Mouse (Mus musculus): ENCODE measurements around the gene Lamtor1. TPM values are rescaled to one million over a fixed set of nuclear protein-coding genes. Genes with fewer than 3 reads are reported as not detected.

Lamtor1 gene
- polyA plus RNA-seq, 2 experiments = 61.7 to 67.8 TPM

GRCm38 (mm10) chr7:101951648-101952047 lies 45.9 kb downstream of the Lamtor1 start:
- Histone ChIP-seq H3K27ac (no peak overlapping the region), H3K9me3 (ENCODE audit: control insufficient read depth, low read length) (no peaks in the 10 kb centered on the region), H3K27me3 (ENCODE audit: control insufficient read depth, insufficient read depth, low read length) (no peaks in the 10 kb centered on the region), H3K4me3 (ENCODE audit: insufficient read depth in 1 of 2, low read depth in 2 of 2, low read length in 2 of 2) (no peak overlapping the region), H3K9ac (replicated peaks) (no peak overlapping the region), H3K4me2 (ENCODE audit: low read depth) (no peak overlapping the region), H3K4me1 (replicated peaks; ENCODE audit: control insufficient read depth in 2 of 2, insufficient read depth in 2 of 2, low read length in 1 of 2) (peaks cover 3 to 14% of the 10 kb centered on the region in 2 experiments; a peak in 3 of 4 replicates), H3K36me3 (replicated peaks; ENCODE audit: control insufficient read depth, insufficient read depth, low read depth) (peaks cover 4% of the 10 kb centered on the region)
- 61% methylated on average over 1 of the region's 1 CpGs for WGBS (ENCODE audit: insufficient replicate concordance)
- no peak for ATAC-seq (ENCODE audit: insufficient read depth)
- TF ChIP-seq CTCF (IDR thresholded peaks at IDR 0.05; ENCODE audit: low read depth) = no peak
- no peak for TF ChIP-seq EP300 (IDR thresholded peaks at IDR 0.05; ENCODE audit: low read depth)
- no peak for DNase-seq (ENCODE audit: low read depth in 3 of 3, low spot score in 3 of 3)

- Histone ChIP-seq H3K4me2 (ENCODE audit: low read depth) (no peak overlapping the region), H3K27ac (no peak overlapping the region), H3K9ac (replicated peaks) (no peak overlapping the region), H3K9me3 (ENCODE audit: control insufficient read depth, low read length) (no peaks in the 10 kb centered on the region), H3K4me1 (replicated peaks; ENCODE audit: control insufficient read depth in 2 of 2, insufficient read depth in 2 of 2, low read length in 1 of 2) (peaks cover 3 to 14% of the 10 kb centered on the region in 2 experiments; a peak in 3 of 4 replicates), H3K27me3 (ENCODE audit: control insufficient read depth, insufficient read depth, low read length) (no peaks in the 10 kb centered on the region), H3K4me3 (ENCODE audit: insufficient read depth in 1 of 2, low read depth in 2 of 2, low read length in 2 of 2) (no peak overlapping the region), H3K36me3 (replicated peaks; ENCODE audit: control insufficient read depth, insufficient read depth, low read depth) (peaks cover 4% of the 10 kb centered on the region)
- 24% methylated on average over 2 of the region's 2 CpGs for WGBS (ENCODE audit: insufficient replicate concordance)
- no peak for ATAC-seq (ENCODE audit: insufficient read depth)
- TF ChIP-seq CTCF (IDR thresholded peaks at IDR 0.05; ENCODE audit: low read depth) = no peak
- TF ChIP-seq EP300 (IDR thresholded peaks at IDR 0.05; ENCODE audit: low read depth) = no peak
- no peak for DNase-seq (ENCODE audit: low read depth in 3 of 3, low spot score in 3 of 3)
These were observed 46.4 kb downstream of the Lamtor1 start for GRCm38 (mm10) chr7:101952098-101952497.

- Histone ChIP-seq H3K27me3 (ENCODE audit: control insufficient read depth, insufficient read depth, low read length) (no peaks in the 10 kb centered on the region), H3K4me3 (ENCODE audit: insufficient read depth in 1 of 2, low read depth in 2 of 2, low read length in 2 of 2) (no peak overlapping the region), H3K4me1 (replicated peaks; ENCODE audit: control insufficient read depth in 2 of 2, insufficient read depth in 2 of 2, low read length in 1 of 2) (peaks cover 3 to 14% of the 10 kb centered on the region in 2 experiments; a peak in 3 of 4 replicates), H3K27ac (no peak overlapping the region), H3K36me3 (replicated peaks; ENCODE audit: control insufficient read depth, insufficient read depth, low read depth) (no peaks in the 10 kb centered on the region; the same call in 1 of the 2 replicates), H3K9me3 (ENCODE audit: control insufficient read depth, low read length) (no peaks in the 10 kb centered on the region), H3K9ac (replicated peaks) (no peak overlapping the region), H3K4me2 (ENCODE audit: low read depth) (no peak overlapping the region)
- TF ChIP-seq CTCF (IDR thresholded peaks at IDR 0.05; ENCODE audit: low read depth) = no peak
- TF ChIP-seq EP300 (IDR thresholded peaks at IDR 0.05; ENCODE audit: low read depth) = no peak
- ATAC-seq (ENCODE audit: insufficient read depth) (no peak), DNase-seq (ENCODE audit: low read depth in 3 of 3, low spot score in 3 of 3) (no peak)
- 83% methylated on average over 2 of the region's 2 CpGs for WGBS (ENCODE audit: insufficient replicate concordance)
These were observed 48.5 kb downstream of the Lamtor1 start for GRCm38 (mm10) chr7:101954163-101954562.

GRCm38 (mm10) chr7:101955276-101955675 lies 49.6 kb downstream of the Lamtor1 start:
- Histone ChIP-seq H3K27me3 (ENCODE audit: control insufficient read depth, insufficient read depth, low read length) (no peaks in the 10 kb centered on the region), H3K27ac (no peak overlapping the region), H3K4me2 (ENCODE audit: low read depth) (no peak overlapping the region), H3K4me1 (replicated peaks; ENCODE audit: control insufficient read depth in 2 of 2, insufficient read depth in 2 of 2, low read length in 1 of 2) (peaks cover 3 to 14% of the 10 kb centered on the region in 2 experiments; a peak in 3 of 4 replicates), H3K4me3 (ENCODE audit: insufficient read depth in 1 of 2, low read depth in 2 of 2, low read length in 2 of 2) (no peak overlapping the region), H3K9ac (replicated peaks) (no peak overlapping the region), H3K36me3 (replicated peaks; ENCODE audit: control insufficient read depth, insufficient read depth, low read depth) (no peaks in the 10 kb centered on the region; the same call in 1 of the 2 replicates), H3K9me3 (ENCODE audit: control insufficient read depth, low read length) (no peaks in the 10 kb centered on the region)
- no peak for ATAC-seq (ENCODE audit: insufficient read depth)
- 72% methylated on average over 2 of the region's 2 CpGs for WGBS (ENCODE audit: insufficient replicate concordance)
- TF ChIP-seq CTCF (IDR thresholded peaks at IDR 0.05; ENCODE audit: low read depth) (no peak), EP300 (IDR thresholded peaks at IDR 0.05; ENCODE audit: low read depth) (no peak)
- DNase-seq (ENCODE audit: low read depth in 3 of 3, low spot score in 3 of 3) = no peak

GRCm38 (mm10) chr7:101955862-101956261 lies 50.2 kb downstream of the Lamtor1 start:
- H3K27ac ChIP-seq = no peak overlapping the region
- H3K4me2 ChIP-seq (ENCODE audit: low read depth) = no peak overlapping the region
- no peaks in the 10 kb centered on the region; the same call in 1 of the 2 replicates for H3K36me3 ChIP-seq (replicated peaks; ENCODE audit: control insufficient read depth, insufficient read depth, low read depth)
- no peaks in the 10 kb centered on the region for H3K27me3 ChIP-seq (ENCODE audit: control insufficient read depth, insufficient read depth, low read length)
- no peaks in the 10 kb centered on the region for H3K9me3 ChIP-seq (ENCODE audit: control insufficient read depth, low read length)
- no peak overlapping the region for H3K9ac ChIP-seq (replicated peaks)
- DNase-seq (ENCODE audit: low read depth in 3 of 3, low spot score in 3 of 3) (no peak), ATAC-seq (ENCODE audit: insufficient read depth) (no peak)
- H3K4me3 ChIP-seq (ENCODE audit: insufficient read depth in 1 of 2, low read depth in 2 of 2, low read length in 2 of 2) = no peak overlapping the region
- WGBS (ENCODE audit: insufficient replicate concordance) = 28% methylated on average over 4 of the region's 4 CpGs
- TF ChIP-seq EP300 (IDR thresholded peaks at IDR 0.05; ENCODE audit: low read depth) (no peak), CTCF (IDR thresholded peaks at IDR 0.05; ENCODE audit: low read depth) (no peak)
- peaks cover 3 to 14% of the 10 kb centered on the region in 2 experiments; a peak in 3 of 4 replicates for H3K4me1 ChIP-seq (replicated peaks; ENCODE audit: control insufficient read depth in 2 of 2, insufficient read depth in 2 of 2, low read length in 1 of 2)

All from liver, embryonic 14.5 days (tissue).